Mouse (Mus musculus): ENCODE data around the gene Tdrd6. TPM values are rescaled to one million over a fixed set of nuclear protein-coding genes. Genes with fewer than 3 reads are reported as not detected.
A peak's percentile ranks its signal among the peaks of the same experiment; 100 is the strongest.

The Tdrd6 gene
- total RNA-seq, 2 experiments from 2014 or later: not detected

DNA sequence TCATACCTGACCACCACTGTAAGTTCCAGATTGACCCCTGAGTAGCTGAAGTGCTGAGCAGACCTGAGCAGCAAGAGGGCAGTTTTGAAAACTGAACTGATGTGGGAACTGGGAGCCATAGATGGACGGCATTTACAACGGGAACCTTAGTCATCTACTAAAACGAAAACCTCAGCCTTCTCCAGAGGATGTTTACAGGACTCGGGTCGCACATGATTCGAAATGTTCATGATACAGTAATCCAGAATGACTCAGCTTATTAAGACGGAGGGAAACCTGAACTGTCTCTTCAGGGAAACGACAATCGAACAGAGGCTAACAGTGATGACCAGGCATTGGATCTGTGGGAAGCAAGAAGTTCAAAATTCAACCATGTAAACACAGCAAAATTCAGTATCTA is 10.9 kb downstream of the Tdrd6 start:
- intact Hi-C loops (cut with DNase I): no loop called here

GRCm38 (mm10) chr17:43612221-43612620 is 17.9 kb downstream of the Tdrd6 start:
- no peak for DNase-seq
- intact Hi-C loops (cut with DNase I): no loop called here

More for the DNA sequence above, 10.9 kb downstream of the Tdrd6 start:
- DNase-seq: no peak

DNA sequence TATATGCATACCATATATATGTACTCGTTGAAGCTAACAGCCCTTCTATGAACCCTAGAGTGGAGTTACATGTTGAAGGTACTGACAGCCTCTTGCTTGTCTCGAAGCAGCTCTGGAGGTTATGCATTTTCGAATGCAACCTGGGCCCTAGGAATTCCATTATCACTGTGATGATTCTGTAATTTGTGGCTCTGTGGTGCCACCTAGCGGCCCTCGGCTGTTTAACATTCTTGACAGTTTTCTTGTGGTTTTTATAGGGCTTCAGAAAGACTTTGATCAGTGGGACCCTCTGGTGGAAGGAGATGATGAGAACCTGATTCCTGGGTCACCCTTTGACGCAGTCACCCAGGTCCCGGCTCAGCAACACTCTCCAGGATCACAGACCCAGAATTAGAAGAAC is 18.5 kb downstream of the Tdrd6 start:
- intact Hi-C loops (cut with DNase I): loop anchor here (1.0 kb wide), 1 partner anchor 93 kb away; no protein-coding TSS in a partner anchor

GRCm38 (mm10) chr17:43606704-43607103 is 23.4 kb downstream of the Tdrd6 start:
- peak; percentile 74 to 87 for DNase-seq
- intact Hi-C loops (cut with DNase I): loop anchor here (1.0 to 10.0 kb wide), 3 partner anchors 88 to 342 kb away; no protein-coding TSS in a partner anchor

More for the DNA sequence above, 18.5 kb downstream of the Tdrd6 start:
- DNase-seq: peak; percentile 36 to 59

DNA sequence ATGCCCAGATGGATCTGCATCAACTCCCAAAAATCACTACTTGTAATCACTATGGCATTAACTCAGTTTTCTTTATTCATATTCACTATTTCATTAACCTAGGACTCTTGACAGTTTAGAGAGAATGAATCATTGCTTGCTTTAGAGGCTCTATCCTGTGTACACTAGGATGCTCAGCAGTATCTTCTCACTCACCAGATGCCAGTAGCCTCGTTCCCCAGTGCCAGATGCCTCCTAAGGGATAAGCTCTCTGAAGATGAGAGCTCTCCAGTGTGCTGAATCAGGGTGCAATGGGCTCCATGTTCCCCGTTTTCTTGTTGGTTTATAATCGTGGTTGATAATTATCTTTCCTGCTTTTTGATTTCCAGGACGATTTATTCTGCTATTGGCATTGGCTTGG is 31.4 kb downstream of the Tdrd6 start:
- intact Hi-C loops (cut with DNase I): no loop called here
- DNase-seq: no peak

- no peak for DNase-seq
- intact Hi-C loops (cut with DNase I): no loop called here
Observed at GRCm38 (mm10) chr17:43597742-43598141, 32.4 kb downstream of the Tdrd6 start.

DNA sequence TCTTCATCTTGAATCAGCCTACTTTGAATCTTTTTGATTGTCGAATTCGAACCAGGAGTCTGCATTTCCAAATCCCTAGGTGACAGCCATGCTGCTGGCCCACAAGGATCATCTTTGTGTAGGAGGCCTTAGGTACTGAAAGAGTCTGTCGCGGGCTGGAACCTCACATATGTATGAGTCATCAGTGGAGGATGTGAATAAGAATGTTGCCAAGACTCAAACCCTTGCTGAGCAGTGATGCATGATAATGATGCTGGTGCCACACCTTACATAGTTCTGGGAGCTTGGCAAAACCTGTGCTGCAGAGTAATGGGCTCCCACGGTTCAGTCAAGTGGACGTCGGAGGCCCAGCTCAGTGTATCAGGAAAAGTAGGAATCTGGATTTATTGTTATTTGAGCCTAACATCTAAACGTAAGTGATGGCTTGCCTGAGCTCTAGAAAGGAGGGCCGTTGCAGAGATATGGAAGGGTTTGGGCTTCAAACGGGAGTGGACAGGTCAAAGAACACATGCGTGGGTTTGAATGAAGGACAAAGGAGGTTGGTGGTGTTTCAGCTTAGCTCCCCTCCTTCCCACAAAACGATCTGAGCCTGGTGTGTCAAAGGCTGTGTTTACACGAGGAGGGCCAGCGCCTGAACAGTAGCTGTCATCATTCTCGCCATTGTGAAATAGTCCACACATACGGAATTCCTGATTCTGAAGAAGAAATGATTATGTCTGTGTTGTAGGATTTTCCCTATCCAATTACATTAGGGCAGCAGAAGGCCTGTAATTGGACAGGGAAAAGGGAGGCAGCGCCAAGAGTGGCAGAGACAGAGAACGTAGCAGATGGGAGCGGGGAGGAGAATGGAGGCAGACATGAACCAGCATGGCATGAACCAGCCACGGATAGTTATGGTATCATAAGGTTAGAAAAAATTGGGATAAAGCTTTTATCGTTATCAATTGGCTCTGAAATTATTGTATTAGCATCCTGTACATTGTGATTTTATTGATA is 37.5 kb downstream of the Tdrd6 start:
- intact Hi-C loops (cut with DNase I): no loop called here
- no peak for DNase-seq

- no peak for DNase-seq
- intact Hi-C loops (cut with DNase I): no loop called here
Observed at GRCm38 (mm10) chr17:43590531-43590930, 39.6 kb downstream of the Tdrd6 start.

DNA sequence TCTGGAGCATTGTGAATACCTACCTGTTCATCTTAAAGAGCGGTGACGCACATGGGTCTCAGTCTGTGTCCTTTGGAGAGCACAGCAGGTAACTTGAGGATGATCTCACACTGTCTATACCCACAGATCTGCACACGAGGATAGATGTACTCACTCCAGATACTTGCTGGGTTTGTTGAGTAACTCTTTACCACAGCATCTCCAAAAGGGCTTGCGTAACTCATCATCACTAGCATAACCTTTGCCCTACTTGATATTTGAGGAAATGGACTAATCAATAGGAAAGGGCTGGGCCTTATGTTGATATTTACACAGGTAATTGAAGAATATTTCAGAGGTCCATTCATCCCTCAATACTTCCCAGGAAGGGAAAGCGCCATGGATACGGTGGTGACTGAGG is 40.3 kb downstream of the Tdrd6 start:
- intact Hi-C loops (cut with DNase I): no loop called here
- DNase-seq: no peak

- DNase-seq: no peak
- intact Hi-C loops (cut with DNase I): no loop called here
Observed at GRCm38 (mm10) chr17:43587278-43587677, 42.8 kb downstream of the Tdrd6 start.

GRCm38 (mm10) chr17:43584771-43585170 is 45.3 kb downstream of the Tdrd6 start:
- DNase-seq: no peak
- intact Hi-C loops (cut with DNase I): no loop called here

- DNase-seq: peak; percentile 16 to 30
- intact Hi-C loops (cut with DNase I): no loop called here
Observed at GRCm38 (mm10) chr17:43581012-43581467, 49.1 kb downstream of the Tdrd6 start.

DNA sequence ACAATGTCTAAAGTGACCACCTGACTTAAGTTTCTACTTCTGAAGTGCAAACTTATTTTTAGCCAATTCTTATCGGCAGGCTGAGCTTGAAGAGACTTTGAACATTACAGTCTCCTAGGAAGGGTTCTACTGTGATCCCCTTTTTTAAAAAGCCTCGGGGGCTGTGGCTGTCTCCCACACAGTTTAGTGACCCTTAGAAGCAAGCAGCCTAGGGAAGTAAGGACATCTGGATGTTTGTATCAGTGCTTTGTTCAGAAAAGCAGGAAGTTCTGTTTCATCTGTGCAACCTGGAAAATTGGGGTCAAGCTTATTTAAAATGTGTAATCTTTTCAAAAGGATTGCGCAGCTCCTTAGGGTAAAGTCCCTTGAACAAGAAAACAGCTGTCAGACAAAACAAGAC is 49.6 kb downstream of the Tdrd6 start:
- intact Hi-C loops (cut with DNase I): no loop called here
- DNase-seq: no peak

DNA sequence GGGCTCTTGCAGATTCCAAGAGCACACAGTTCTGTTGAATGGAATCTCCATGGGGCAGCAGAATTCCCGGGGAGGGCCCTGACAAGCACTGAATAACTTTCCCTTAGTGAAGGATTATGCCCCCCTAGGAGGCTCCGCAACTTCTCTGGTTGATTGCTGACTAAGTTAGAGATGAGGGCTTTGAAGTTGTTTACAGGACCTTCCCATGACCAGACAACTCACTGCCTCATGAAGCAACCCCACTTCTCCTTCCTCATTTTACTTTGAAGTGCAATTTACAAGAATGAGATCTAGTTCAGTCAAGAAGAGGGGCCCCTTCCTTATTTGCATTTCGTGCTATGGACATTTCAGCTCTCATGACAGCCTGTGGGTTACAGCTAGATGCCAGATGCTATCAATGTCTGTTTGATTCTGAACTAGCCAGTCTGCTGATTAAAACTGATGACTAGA is 56.5 kb downstream of the Tdrd6 start:
- no peak for DNase-seq
- intact Hi-C loops (cut with DNase I): no loop called here

DNA sequence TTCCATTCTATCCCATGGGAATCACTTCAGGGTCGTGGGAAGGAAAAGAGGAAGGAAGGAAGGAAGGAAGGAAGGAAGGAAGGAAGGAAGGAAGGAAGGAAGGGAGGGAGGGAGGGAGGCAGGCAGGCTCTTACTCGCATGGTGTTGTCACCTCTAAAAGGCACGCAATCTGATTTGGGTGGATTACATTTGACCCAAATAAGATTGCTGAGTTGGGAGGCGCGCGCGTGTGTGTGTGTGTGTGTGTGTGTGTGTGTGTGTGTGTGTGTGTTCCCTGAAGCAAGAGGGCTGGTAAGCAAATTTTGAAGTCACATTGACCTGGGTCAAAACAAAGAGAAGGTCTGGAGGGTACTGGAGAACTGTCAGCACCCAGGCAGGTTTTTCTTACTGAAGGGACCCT is 60.8 kb downstream of the Tdrd6 start:
- DNase-seq: no peak
- intact Hi-C loops (cut with DNase I): no loop called here

- peak; percentile 46 to 47 for DNase-seq
- intact Hi-C loops (cut with DNase I): no loop called here
Observed at GRCm38 (mm10) chr17:43567992-43568888, 61.9 kb downstream of the Tdrd6 start, which contains the start of gene Pla2g7. TSS of gene Pla2g7 (plus strand) at chr17:43568098.

GRCm38 (mm10) chr17:43567593-43567991 is 62.5 kb downstream of the Tdrd6 start:
- intact Hi-C loops (cut with DNase I): no loop called here
- DNase-seq: no peak

Data from heart, postnatal 36 days (tissue).